Mouse (Mus musculus): ENCODE results near the gene Gm19410.

The Gm19410 gene

GRCm38 (mm10) chr8:35765499-35766193 is at the start of gene Gm19410:
Gene Gm19410, plus strand, starts transcription at chr8:35765790.
- in situ Hi-C loops (cut with MboI, MseI) = no loop called here

- in situ Hi-C loops (cut with MboI, MseI) = loop anchor here in 1 of 2 experiments (5.0 kb wide), 1 partner anchor 102 kb away; no protein-coding TSS in a partner anchor
These were observed 34.8 kb upstream of the Gm19410 start for GRCm38 (mm10) chr8:35730776-35731175.

GRCm38 (mm10) chr8:35735438-35735837 is 30.2 kb upstream of the Gm19410 start:
- in situ Hi-C loops (cut with MboI, MseI) = no loop called here

- in situ Hi-C loops (cut with MboI, MseI) = loop anchor here in 1 of 2 experiments (5.0 kb wide), 1 partner anchor 76 kb away; no protein-coding TSS in a partner anchor
These were observed 9.4 kb upstream of the Gm19410 start for GRCm38 (mm10) chr8:35756202-35756601.

- in situ Hi-C loops (cut with MboI, MseI) = no loop called here
These were observed 570 bp upstream of the Gm19410 start for GRCm38 (mm10) chr8:35765020-35765419.

GRCm38 (mm10) chr8:35773508-35773907 is 7.9 kb downstream of the Gm19410 start:
- in situ Hi-C loops (cut with MboI, MseI) = loop anchor here in 1 of 2 experiments (10.0 kb wide), 1 partner anchor 1779 kb away; no protein-coding TSS in a partner anchor

Measured in T-helper 17 cell (primary cell).